Mouse (Mus musculus) megakaryocyte, embryonic 14.5 days (primary cell): ENCODE data around the gene Rabgap1.

Experiments used
- FLI1 ChIP-seq: IDR thresholded peaks from 2 replicates; pipeline ENCODE4 v1.6.1; 2012; ENCODE audit warnings: low read length, inconsistent platforms, mixed read lengths
- GATA1 ChIP-seq: IDR thresholded peaks from 3 replicates; pipeline ENCODE4 v1.6.1; 2012; ENCODE audit warnings: mixed read lengths, low read length, inconsistent platforms, borderline replicate concordance

DNA sequence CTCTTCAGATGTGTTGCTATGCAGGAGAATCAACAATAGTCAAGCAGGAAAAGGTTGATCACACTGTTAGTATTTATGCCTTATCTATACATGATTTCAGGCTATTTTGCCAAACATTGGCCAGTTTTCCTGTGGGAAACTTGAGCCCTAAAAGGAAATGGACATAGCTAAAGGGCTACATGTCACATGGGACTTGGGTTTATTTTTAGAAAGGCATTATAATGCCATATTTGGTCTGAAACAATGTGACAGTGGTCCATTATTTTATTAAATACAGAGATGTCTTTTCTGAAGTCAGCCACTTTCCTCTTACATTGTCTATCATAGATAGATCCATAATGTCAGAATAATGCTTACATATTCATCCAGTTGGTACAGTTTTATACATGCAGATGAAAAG, 84.5 kb downstream of the Rabgap1 start:
- no peak for TF ChIP-seq GATA1
- no peak for TF ChIP-seq FLI1
